Mouse (Mus musculus): Measurements from ENCODE around the gene 1700001O22Rik.
A peak's percentile ranks its signal among the peaks of the same experiment; 100 is the strongest.

The 1700001O22Rik gene

GRCm38 (mm10) chr2:30823385-30824153, 20.1 kb upstream of the 1700001O22Rik start:
- Histone ChIP-seq H3K4me1 (replicated peaks; ENCODE audit: low read depth, low read length) (peaks cover 87% of the 10 kb centered on the region), H3K4me3 (replicated peaks; ENCODE audit: low read length) (peak overlapping the region; percentile 29), H3K27me3 (ENCODE audit: insufficient read depth, low read length) (0 out of 2 replicates have a peak, but pooled peaks cover 2% of the 10 kb centered on the region), H3K36me3 (ENCODE audit: insufficient read depth, low read length) (peaks cover 83% of the 10 kb centered on the region), H3K9me3 (ENCODE audit: low read length) (no peaks in the 10 kb centered on the region)
- no peak for TF ChIP-seq POU5F1 (IDR thresholded peaks at IDR 0.05; ENCODE audit: borderline replicate concordance, low read length)

- peaks cover 94% of the 10 kb centered on the region for H3K36me3 ChIP-seq (ENCODE audit: insufficient read depth, low read length)
- peaks cover 95% of the 10 kb centered on the region for H3K4me1 ChIP-seq (replicated peaks; ENCODE audit: low read depth, low read length)
- no peaks in the 10 kb centered on the region for H3K27me3 ChIP-seq (ENCODE audit: insufficient read depth, low read length)
- TF ChIP-seq POU5F1 (IDR thresholded peaks at IDR 0.05; ENCODE audit: borderline replicate concordance, low read length): no peak
- H3K4me3 ChIP-seq (replicated peaks; ENCODE audit: low read length): peak overlapping the region; percentile 52
- no peaks in the 10 kb centered on the region for H3K9me3 ChIP-seq (ENCODE audit: low read length)
Observed at GRCm38 (mm10) chr2:30822460-30822859, 19.0 kb upstream of the 1700001O22Rik start.

- Histone ChIP-seq H3K4me1 (replicated peaks; ENCODE audit: low read depth, low read length) (peaks cover 95% of the 10 kb centered on the region), H3K27me3 (ENCODE audit: insufficient read depth, low read length) (no peaks in the 10 kb centered on the region), H3K9me3 (ENCODE audit: low read length) (no peaks in the 10 kb centered on the region), H3K4me3 (replicated peaks; ENCODE audit: low read length) (no peak overlapping the region), H3K36me3 (ENCODE audit: insufficient read depth, low read length) (peaks cover 93% of the 10 kb centered on the region)
- peak; percentile 77 for TF ChIP-seq CTCF (conservative IDR thresholded peaks at IDR 0.05; ENCODE audit: low read length)
- no peak for TF ChIP-seq POU5F1 (IDR thresholded peaks at IDR 0.05; ENCODE audit: borderline replicate concordance, low read length)
Observed at GRCm38 (mm10) chr2:30821073-30821472, 17.6 kb upstream of the 1700001O22Rik start.

DNA sequence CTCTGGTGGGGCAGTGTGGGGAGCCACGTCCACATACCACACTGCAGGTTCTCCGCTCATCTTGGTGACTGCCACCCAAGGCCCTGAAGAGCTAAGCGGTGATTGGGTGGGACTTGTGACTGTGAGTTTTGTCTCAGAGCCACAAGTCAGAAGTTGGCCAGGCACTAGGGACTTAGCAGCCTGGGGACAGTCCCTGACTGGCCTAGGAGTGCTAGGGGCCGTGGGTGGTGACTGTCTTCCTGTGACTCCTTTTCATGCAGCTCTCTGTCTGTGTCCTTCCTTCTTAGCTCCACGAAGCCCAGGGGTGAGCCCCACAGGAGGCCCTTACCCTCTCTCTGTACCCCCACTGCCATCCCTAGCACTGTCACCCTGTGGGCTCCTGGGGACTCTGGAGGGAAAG, 16.4 kb upstream of the 1700001O22Rik start:
- H3K9me3 ChIP-seq (ENCODE audit: low read length): no peaks in the 10 kb centered on the region
- TF ChIP-seq CTCF (conservative IDR thresholded peaks at IDR 0.05; ENCODE audit: low read length) (no peak), NANOG (IDR thresholded peaks at IDR 0.05; ENCODE audit: borderline replicate concordance, low read length) (no peak), POU5F1 (IDR thresholded peaks at IDR 0.05; ENCODE audit: borderline replicate concordance, low read length) (no peak)
- peaks cover 93% of the 10 kb centered on the region for H3K36me3 ChIP-seq (ENCODE audit: insufficient read depth, low read length)
- peaks cover 96% of the 10 kb centered on the region for H3K4me1 ChIP-seq (replicated peaks; ENCODE audit: low read depth, low read length)
- no peaks in the 10 kb centered on the region for H3K27me3 ChIP-seq (ENCODE audit: insufficient read depth, low read length)
- 0 out of 2 replicates have a peak overlapping the region, but pooled peaks have one; percentile 0 for H3K4me3 ChIP-seq (replicated peaks; ENCODE audit: low read length)

GRCm38 (mm10) chr2:30816383-30816782, 12.9 kb upstream of the 1700001O22Rik start:
- H3K4me1 ChIP-seq (replicated peaks; ENCODE audit: low read depth, low read length): peaks cover 78% of the 10 kb centered on the region
- H3K36me3 ChIP-seq (ENCODE audit: insufficient read depth, low read length): peaks cover 93% of the 10 kb centered on the region
- peak overlapping the region; percentile 24; the same call in 1 of the 2 replicates for H3K4me3 ChIP-seq (replicated peaks; ENCODE audit: low read length)
- H3K27me3 ChIP-seq (ENCODE audit: insufficient read depth, low read length): no peaks in the 10 kb centered on the region
- TF ChIP-seq POU5F1 (IDR thresholded peaks at IDR 0.05; ENCODE audit: borderline replicate concordance, low read length) (peak; percentile 93), NANOG (IDR thresholded peaks at IDR 0.05; ENCODE audit: borderline replicate concordance, low read length) (no peak), CTCF (conservative IDR thresholded peaks at IDR 0.05; ENCODE audit: low read length) (no peak)
- H3K9me3 ChIP-seq (ENCODE audit: low read length): peaks cover 11% of the 10 kb centered on the region

DNA sequence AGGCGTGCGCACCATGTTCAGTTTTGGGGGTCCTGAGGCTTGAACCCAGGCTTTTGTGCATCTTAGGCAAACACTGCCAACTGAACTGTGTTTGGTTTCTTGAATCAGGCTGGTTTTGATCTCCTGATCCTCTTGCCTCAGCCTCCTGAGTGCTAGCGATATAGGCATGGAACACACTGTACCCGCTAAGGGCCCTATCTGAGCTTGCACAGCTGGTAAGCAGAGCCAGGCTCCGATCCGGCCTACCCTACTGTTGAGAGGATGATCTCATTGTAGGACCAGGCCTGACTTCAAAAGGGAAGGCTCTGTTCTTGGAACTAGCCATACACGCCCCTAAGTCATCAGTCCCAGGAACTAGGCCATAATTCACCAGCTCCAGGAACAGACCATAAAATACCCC, 7.1 kb upstream of the 1700001O22Rik start:
- Histone ChIP-seq H3K27me3 (ENCODE audit: insufficient read depth, low read length) (no peaks in the 10 kb centered on the region), H3K36me3 (ENCODE audit: insufficient read depth, low read length) (peaks cover 59% of the 10 kb centered on the region), H3K4me3 (replicated peaks; ENCODE audit: low read length) (no peak overlapping the region), H3K9me3 (ENCODE audit: low read length) (peaks cover 11% of the 10 kb centered on the region), H3K4me1 (replicated peaks; ENCODE audit: low read depth, low read length) (peaks cover 67% of the 10 kb centered on the region)
- no peak for TF ChIP-seq NANOG (IDR thresholded peaks at IDR 0.05; ENCODE audit: borderline replicate concordance, low read length)
- no peak for TF ChIP-seq POU5F1 (IDR thresholded peaks at IDR 0.05; ENCODE audit: borderline replicate concordance, low read length)
- no peak for TF ChIP-seq CTCF (conservative IDR thresholded peaks at IDR 0.05; ENCODE audit: low read length)

DNA sequence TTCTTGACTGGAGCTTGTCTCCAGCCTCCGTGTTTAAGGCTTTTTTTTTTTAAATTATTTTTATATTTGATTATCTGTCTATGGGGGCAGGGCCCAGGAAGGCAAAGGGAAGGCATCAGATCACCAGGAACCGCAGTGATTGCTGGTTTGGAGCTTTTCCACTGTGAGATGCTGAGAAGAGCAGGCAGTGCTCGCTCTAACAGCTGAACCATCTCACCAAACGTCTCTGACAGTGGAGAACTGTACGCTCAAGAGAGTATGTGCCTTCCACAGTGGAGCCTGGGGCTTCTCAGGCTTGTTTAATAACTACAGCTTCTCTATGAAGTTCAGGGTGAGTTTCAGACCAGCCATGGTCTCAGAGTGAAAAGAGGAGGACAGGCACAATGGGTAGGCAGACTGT, 6.0 kb upstream of the 1700001O22Rik start:
- no peaks in the 10 kb centered on the region for H3K27me3 ChIP-seq (ENCODE audit: insufficient read depth, low read length)
- H3K4me3 ChIP-seq (replicated peaks; ENCODE audit: low read length): peak overlapping the region; percentile 97
- H3K9me3 ChIP-seq (ENCODE audit: low read length): peaks cover 11% of the 10 kb centered on the region
- H3K36me3 ChIP-seq (ENCODE audit: insufficient read depth, low read length): peaks cover 48% of the 10 kb centered on the region
- no peak for TF ChIP-seq NANOG (IDR thresholded peaks at IDR 0.05; ENCODE audit: borderline replicate concordance, low read length)
- peaks cover 66% of the 10 kb centered on the region for H3K4me1 ChIP-seq (replicated peaks; ENCODE audit: low read depth, low read length)

- Histone ChIP-seq H3K9me3 (ENCODE audit: low read length) (peaks cover 8% of the 10 kb centered on the region), H3K4me1 (replicated peaks; ENCODE audit: low read depth, low read length) (peaks cover 65% of the 10 kb centered on the region), H3K4me3 (replicated peaks; ENCODE audit: low read length) (peak overlapping the region; percentile 97), H3K27me3 (ENCODE audit: insufficient read depth, low read length) (no peaks in the 10 kb centered on the region), H3K36me3 (ENCODE audit: insufficient read depth, low read length) (peaks cover 36% of the 10 kb centered on the region)
- no peak for TF ChIP-seq CTCF (conservative IDR thresholded peaks at IDR 0.05; ENCODE audit: low read length)
- TF ChIP-seq NANOG (IDR thresholded peaks at IDR 0.05; ENCODE audit: borderline replicate concordance, low read length): no peak
- no peak for TF ChIP-seq POU5F1 (IDR thresholded peaks at IDR 0.05; ENCODE audit: borderline replicate concordance, low read length)
Observed at GRCm38 (mm10) chr2:30808296-30808655, 4.8 kb upstream of the 1700001O22Rik start.

DNA sequence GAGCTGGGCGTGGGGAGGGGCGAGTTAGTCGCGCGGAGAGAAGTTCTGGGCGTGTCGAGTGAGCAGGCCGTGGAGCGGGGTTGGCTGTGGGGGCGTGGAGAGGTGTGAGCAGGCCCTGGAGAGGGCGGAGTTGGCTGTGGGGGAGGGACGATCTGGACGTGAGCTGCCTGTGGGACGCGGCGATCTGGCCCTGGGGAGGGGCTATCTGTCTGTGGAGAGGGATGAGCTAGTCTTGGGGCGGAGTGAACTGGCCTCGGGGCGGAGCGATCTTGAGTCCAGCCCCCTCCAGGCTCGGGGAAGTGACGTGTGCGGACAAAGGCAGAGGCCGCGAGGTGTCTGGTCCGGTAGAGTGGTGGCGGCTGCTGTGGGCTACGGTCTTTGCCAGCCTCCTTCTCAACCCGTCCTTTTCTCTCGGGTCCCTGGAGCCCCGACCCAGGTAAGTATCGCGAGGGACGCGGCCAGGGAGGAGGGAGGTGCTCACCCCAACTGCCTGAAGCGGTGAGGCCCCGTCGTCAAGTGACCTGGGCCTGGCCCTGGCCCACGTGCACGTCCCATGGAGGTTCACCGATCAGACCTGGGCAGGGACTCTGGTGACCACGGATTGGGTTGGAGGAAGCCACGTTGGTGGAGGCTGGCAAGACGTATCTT, 4.3 kb upstream of the 1700001O22Rik start, which contains the start of gene Ntmt1:
Gene Ntmt1 (plus strand): TSS at position 179 of the 648 bp plus-strand sequence.
- peaks cover 3% of the 10 kb centered on the region for H3K9me3 ChIP-seq (ENCODE audit: low read length)
- peaks cover 70% of the 10 kb centered on the region for H3K4me1 ChIP-seq (replicated peaks; ENCODE audit: low read depth, low read length)
- peaks cover 5% of the 10 kb centered on the region for H3K27me3 ChIP-seq (ENCODE audit: insufficient read depth, low read length)
- peaks cover 31% of the 10 kb centered on the region for H3K36me3 ChIP-seq (ENCODE audit: insufficient read depth, low read length)
- TF ChIP-seq POU5F1 (IDR thresholded peaks at IDR 0.05; ENCODE audit: borderline replicate concordance, low read length): no peak
- TF ChIP-seq CTCF (conservative IDR thresholded peaks at IDR 0.05; ENCODE audit: low read length): no peak
- no peak for TF ChIP-seq NANOG (IDR thresholded peaks at IDR 0.05; ENCODE audit: borderline replicate concordance, low read length)
- peak within 1 kb of the TSS; percentile 97 for H3K4me3 ChIP-seq (replicated peaks; ENCODE audit: low read length)

Measured in E14TG2a.4 (cell line).